Mouse (Mus musculus): ENCODE results near the gene Vps54. TPM values are rescaled to one million over a fixed set of nuclear protein-coding genes. Genes with fewer than 3 reads are reported as not detected.

Gene Vps54
- polyA plus RNA-seq, 1 experiment from 2014 or later, result 12.9 TPM

DNA sequence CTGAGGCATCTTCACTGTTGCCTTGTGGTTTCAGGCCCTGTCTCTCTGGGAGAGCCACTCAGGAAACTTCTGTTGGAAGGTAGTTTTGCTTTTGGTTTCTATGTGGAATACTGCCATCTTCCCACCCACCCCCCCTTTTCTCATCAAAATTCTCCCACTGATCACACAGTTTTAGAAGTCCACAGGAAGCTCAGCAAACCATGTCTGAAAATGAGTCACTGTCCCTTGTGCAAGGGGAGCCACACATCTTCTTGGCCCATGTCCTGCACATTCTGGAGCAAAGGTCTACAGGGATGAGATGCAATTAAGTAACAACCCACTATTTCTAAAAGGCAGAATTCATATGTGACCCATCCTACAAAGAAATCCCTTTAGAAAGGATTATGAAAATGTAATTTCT lies 14.6 kb upstream of the Vps54 start:
- no peaks in the 10 kb centered on the region for H3K36me3 ChIP-seq (replicated peaks)
- DNase-seq (ENCODE audit: low spot score), result no peak

DNA sequence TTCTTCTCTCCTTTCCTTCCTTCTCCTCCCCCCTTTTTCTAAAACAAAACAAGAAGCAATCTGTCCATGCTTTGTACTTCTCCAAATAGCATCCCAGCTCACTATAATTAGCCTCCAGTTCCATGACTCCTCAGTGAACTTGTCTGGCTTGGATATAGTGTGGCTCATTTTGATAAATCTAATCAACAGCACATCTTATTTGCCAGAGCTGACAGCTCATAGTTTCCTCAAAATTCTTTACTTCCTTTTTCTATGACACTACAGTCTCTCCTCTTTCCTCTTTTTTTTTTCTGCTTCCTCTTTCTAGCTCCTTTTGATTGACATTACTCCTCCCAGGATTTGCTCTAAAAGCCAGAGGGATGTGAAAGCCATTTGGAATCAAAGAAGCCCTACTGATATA lies 14.1 kb upstream of the Vps54 start:
- Histone ChIP-seq H3K27me3 (replicated peaks; ENCODE audit: low read depth, poor library complexity, severe bottlenecking) (no peaks in the 10 kb centered on the region), H3K4me1 (no peaks in the 10 kb centered on the region), H3K27ac (replicated peaks) (no peak overlapping the region), H3K36me3 (replicated peaks) (no peaks in the 10 kb centered on the region), H3K4me3 (no peak overlapping the region), H3K9me3 (no peaks in the 10 kb centered on the region)
- no peak for DNase-seq (ENCODE audit: low spot score)

More for the DNA sequence above, 14.6 kb upstream of the Vps54 start:
- no peak overlapping the region for H3K4me3 ChIP-seq
- no peaks in the 10 kb centered on the region for H3K9me3 ChIP-seq
- no peak overlapping the region for H3K27ac ChIP-seq (replicated peaks)
- no peaks in the 10 kb centered on the region for H3K27me3 ChIP-seq (replicated peaks; ENCODE audit: low read depth, poor library complexity, severe bottlenecking)
- no peaks in the 10 kb centered on the region for H3K4me1 ChIP-seq

DNA sequence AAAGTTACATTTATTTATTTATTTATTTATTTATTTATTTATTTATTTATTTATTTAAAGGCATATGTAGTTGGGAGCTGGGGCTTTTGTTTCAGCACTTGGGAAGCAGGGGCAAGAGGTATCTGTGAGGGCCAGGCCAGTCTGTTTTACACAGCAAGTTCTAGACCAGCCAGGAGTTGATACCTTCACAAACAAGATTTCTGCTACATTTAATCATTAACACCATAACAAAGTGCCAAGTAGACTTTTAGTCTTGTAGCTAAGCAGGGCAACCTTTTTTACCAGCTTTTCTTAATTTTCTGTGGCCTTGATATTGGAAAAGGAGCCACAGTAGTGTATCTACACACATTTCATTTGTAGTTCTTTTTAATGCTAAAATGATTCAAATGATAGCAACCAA lies 3.7 kb upstream of the Vps54 start:
- no peaks in the 10 kb centered on the region for H3K27me3 ChIP-seq (replicated peaks; ENCODE audit: low read depth, poor library complexity, severe bottlenecking)
- no peak overlapping the region for H3K27ac ChIP-seq (replicated peaks)
- H3K4me1 ChIP-seq, result peaks cover 22% of the 10 kb centered on the region
- H3K9me3 ChIP-seq, result no peaks in the 10 kb centered on the region
- H3K4me3 ChIP-seq, result no peak overlapping the region
- DNase-seq (ENCODE audit: low spot score), result no peak
- no peaks in the 10 kb centered on the region for H3K36me3 ChIP-seq (replicated peaks)

DNA sequence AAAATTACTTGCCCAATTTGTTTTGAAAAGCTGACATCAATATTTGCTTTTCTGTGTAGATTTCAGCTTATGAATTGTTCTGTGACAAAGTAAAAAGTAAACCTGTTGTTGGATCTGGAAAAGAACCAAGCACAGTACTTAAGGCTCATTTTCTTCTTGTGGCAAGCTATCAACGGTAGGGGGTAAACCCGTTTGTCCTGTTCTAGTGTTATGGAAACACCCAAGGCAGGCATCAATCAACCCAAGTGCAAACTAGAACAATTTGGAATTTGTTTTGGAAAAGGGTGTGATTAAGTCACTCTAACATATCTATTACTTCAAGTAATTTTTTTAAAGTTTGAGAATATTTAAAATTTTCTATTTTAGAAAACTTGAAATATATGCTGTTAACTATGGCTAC lies 3.3 kb upstream of the Vps54 start:
- Histone ChIP-seq H3K9me3 (no peaks in the 10 kb centered on the region), H3K27me3 (replicated peaks; ENCODE audit: low read depth, poor library complexity, severe bottlenecking) (no peaks in the 10 kb centered on the region), H3K36me3 (replicated peaks) (no peaks in the 10 kb centered on the region), H3K4me3 (no peak overlapping the region), H3K4me1 (peaks cover 26% of the 10 kb centered on the region), H3K27ac (replicated peaks) (no peak overlapping the region)
- WGBS, result 58% methylated on average over 2 of the region's 2 CpGs
- DNase-seq (ENCODE audit: low spot score), result no peak

DNA sequence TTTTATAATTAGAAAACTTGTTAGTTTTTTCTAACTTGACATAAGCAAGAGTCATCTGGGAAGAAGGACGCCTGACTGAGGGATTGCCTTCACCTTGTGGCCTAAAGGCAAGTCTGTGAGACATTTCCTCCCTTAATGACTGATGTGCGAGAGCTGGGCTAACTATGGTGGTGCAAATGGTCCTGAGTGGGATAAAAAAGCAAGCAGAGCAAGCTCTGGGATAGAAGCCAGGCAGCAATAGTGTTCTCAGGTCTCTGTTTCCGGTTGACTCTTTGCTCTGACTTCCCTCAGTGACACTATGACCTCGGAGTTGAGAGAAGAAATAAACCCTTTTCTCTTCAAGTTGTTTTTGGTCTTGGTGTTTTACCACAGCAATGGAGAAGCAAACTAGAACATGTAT lies 2.1 kb upstream of the Vps54 start:
- H3K27me3 ChIP-seq (replicated peaks; ENCODE audit: low read depth, poor library complexity, severe bottlenecking), result no peaks in the 10 kb centered on the region
- no peaks in the 10 kb centered on the region for H3K36me3 ChIP-seq (replicated peaks)
- peaks cover 23% of the 10 kb centered on the region for H3K4me1 ChIP-seq
- H3K9me3 ChIP-seq, result no peaks in the 10 kb centered on the region
- no peak overlapping the region for H3K27ac ChIP-seq (replicated peaks)
- WGBS, result 72% methylated on average over 4 of the region's 4 CpGs
- DNase-seq (ENCODE audit: low spot score), result no peak
- H3K4me3 ChIP-seq, result no peak overlapping the region

DNA sequence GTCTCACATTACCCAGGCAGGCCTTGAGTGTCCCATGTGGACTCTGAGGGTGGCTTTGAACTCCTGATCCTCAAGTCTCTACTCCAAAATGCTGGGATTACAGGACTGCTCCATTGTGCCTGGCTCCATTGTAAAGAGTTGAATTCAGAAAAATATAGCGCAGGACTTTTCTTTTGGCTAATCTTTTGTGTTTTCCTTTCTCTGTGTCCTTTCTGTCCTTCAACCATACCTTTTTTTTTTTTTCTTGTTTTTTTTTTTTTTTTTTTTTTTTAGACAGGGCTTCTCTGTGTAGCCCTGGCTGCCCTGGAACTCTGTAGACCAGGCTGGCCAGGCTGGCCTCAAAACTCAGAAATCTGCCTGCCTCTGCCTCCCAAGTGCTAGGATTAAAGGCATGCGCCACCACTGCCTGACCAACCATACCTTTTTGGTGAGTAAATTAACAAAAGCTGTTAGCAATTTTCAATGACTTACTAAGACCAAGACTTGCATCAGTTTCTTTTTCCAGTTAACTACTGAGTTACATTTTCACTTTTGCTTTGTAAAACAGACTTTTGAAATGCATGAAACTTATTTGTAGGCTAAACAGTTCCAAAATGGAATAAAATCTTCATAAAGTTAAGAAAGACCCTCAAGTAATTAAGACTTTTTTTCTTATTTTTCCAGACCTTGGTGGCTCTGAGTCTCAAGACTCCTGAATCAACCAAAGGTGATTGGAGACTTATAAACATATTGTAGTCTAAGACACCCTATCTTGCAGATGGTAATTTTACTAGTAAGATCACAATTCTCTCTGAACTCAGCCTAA lies 1.4 kb upstream of the Vps54 start:
- Histone ChIP-seq H3K27me3 (replicated peaks; ENCODE audit: low read depth, poor library complexity, severe bottlenecking) (no peaks in the 10 kb centered on the region), H3K9me3 (no peaks in the 10 kb centered on the region), H3K4me3 (peak overlapping the region; percentile 91), H3K36me3 (replicated peaks) (no peaks in the 10 kb centered on the region), H3K4me1 (peaks cover 22% of the 10 kb centered on the region), H3K27ac (replicated peaks) (peak overlapping the region; percentile 99; the same call in 1 of the 2 replicates)
- WGBS, result 92% methylated on average over 2 of the region's 2 CpGs
- no peak for DNase-seq (ENCODE audit: low spot score)

DNA sequence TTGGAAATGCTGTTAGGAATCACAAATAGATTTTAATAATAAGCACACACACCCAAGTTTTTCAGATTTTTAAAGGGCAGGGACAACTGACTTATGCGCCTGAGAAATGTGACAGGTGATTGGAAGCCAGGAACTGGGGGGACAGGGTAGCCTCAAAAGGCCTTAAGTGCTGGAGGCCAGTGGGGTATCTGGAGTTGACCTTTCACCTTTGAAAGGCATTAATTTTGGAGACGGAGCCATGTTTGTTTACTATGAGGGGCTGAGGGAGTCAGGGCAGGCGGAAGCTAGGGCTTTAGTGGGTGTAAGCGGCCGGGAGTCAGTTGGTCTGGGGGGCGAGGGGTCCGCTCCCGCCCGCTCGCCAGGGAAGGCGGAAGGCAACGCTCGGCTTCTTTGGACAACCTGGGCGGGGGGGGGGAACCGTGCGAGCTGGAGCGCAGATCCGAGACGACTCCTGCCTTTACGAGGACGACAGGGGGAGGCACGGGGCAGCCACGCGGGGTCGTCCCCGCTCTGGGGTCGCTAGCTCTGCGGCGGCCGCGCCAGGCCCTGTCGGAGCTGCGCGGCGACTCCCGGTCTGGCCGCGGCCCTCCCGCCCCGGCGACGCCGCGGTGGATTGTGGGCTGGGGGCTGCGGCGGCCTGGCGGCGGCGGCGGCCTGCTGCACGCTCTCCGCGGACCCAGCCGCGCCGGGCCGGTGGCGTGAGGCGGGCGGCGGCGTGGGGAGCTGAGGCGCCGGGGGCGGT lies 631 bp upstream of the Vps54 start:
- DNase-seq (ENCODE audit: low spot score), result no peak
- Histone ChIP-seq H3K27ac (replicated peaks) (peak overlapping the region; percentile 99), H3K27me3 (replicated peaks; ENCODE audit: low read depth, poor library complexity, severe bottlenecking) (no peaks in the 10 kb centered on the region), H3K4me3 (peak overlapping the region; percentile 91), H3K4me1 (peaks cover 22% of the 10 kb centered on the region), H3K9me3 (no peaks in the 10 kb centered on the region), H3K36me3 (replicated peaks) (no peaks in the 10 kb centered on the region)
- WGBS, result under 1% methylated on average over 65 of the region's 65 CpGs

DNA sequence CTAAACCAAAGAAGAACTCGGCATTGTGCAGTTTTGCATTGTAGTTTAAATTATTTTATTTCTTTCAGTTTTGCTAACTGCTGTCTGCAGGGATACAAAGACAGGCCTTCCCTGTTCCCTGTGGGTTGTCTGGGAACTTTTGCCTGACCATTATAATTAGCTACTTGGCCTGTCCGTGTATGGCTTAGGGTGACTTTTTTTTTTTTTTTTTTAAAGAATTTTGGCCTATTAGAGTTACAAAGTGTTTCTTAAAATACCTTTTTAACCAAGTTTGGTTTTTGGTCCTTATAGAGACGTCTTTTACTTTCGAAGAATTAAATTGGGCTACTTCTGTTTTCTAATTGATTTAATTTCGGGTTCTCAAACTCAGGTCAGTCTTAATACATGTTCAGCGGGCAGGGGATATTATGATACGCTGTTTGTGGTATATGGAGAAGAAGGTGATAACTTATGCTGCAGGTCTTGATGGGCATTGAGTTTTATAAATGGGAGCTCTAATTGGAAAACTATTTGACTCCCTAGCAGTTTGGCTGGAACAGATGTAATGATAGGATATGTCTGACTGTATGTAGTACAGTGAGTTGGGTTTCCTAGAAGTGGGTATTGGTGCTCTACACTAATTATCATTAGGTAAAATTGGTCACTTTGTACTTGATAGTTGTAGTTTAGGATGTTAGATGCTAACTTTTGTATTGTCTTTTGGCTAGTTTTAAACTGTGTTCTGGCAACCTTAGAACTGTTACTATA lies 855 bp downstream of the Vps54 start:
- peak overlapping the region; percentile 91 for H3K4me3 ChIP-seq
- no peaks in the 10 kb centered on the region for H3K27me3 ChIP-seq (replicated peaks; ENCODE audit: low read depth, poor library complexity, severe bottlenecking)
- 32% methylated on average over 7 of the region's 7 CpGs for WGBS
- H3K9me3 ChIP-seq, result no peaks in the 10 kb centered on the region
- DNase-seq (ENCODE audit: low spot score), result no peak
- H3K4me1 ChIP-seq, result peaks cover 20% of the 10 kb centered on the region
- H3K27ac ChIP-seq (replicated peaks), result peak overlapping the region; percentile 99
- H3K36me3 ChIP-seq (replicated peaks), result no peaks in the 10 kb centered on the region

DNA sequence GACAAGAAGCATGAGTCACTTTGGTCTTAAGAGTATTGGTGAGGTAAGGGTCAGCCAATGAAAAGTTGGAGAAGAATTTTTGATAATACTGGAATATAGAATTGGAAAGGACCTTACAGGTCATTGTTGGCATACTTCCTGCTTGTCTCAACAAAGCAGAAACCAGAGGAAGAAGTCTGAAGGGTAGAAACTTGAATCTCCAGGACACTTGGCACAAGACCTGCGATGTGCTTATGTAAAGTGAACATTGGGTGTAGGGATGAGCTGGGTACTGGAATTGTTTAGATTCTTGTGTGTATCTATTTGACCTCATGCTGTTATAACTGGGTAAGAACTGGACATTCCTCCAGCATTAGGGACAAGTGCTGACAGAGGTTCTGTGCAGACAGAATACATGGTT lies 2.3 kb downstream of the Vps54 start:
- H3K36me3 ChIP-seq (replicated peaks), result peaks cover 2% of the 10 kb centered on the region; the same call in 1 of the 2 replicates
- no peaks in the 10 kb centered on the region for H3K27me3 ChIP-seq (replicated peaks; ENCODE audit: low read depth, poor library complexity, severe bottlenecking)
- H3K27ac ChIP-seq (replicated peaks), result no peak overlapping the region
- WGBS, result 86% methylated on average over 1 of the region's 1 CpGs
- peaks cover 18% of the 10 kb centered on the region for H3K4me1 ChIP-seq
- no peak for DNase-seq (ENCODE audit: low spot score)
- H3K4me3 ChIP-seq, result no peak overlapping the region
- H3K9me3 ChIP-seq, result no peaks in the 10 kb centered on the region

DNA sequence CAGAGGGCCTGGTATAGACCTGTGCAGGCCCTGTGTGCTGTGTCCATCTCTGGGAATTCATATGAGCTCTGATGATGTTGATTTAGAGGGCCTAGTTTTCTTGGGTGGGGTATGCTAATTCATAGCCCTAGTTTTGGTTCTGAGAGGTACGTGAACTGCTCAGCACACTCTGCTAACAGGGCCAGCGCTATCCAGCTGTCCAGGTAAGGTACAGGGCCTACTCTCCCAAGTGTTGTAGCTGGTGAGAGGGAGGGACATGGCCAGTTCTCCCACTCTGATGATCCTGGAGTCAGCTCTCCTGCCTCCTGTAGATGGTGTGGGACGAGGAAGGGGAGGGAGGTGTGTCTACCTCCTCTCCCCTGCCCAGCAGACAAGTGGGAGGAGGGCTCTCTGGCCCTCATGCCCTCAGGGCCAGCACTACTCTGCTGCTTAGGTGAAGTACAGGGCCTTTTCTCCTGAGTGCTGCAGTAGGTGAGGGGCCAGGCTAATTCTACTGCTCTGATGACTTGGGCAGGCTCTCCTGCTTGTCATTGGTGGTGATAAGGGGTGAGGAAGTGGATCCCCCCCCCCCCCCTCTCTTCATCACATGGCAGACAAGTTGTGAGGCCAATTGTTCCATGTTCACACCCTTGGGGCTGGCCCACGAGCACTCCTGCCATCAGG lies 8.3 kb downstream of the Vps54 start:
- no peak for DNase-seq (ENCODE audit: low spot score)
- peaks cover 16% of the 10 kb centered on the region for H3K36me3 ChIP-seq (replicated peaks)
- 79% methylated on average over 4 of the region's 4 CpGs for WGBS
- no peak overlapping the region for H3K27ac ChIP-seq (replicated peaks)
- H3K4me3 ChIP-seq, result no peak overlapping the region
- no peaks in the 10 kb centered on the region for H3K9me3 ChIP-seq
- no peaks in the 10 kb centered on the region for H3K27me3 ChIP-seq (replicated peaks; ENCODE audit: low read depth, poor library complexity, severe bottlenecking)
- H3K4me1 ChIP-seq, result peaks cover 5% of the 10 kb centered on the region; the same call in 1 of the 2 replicates

DNA sequence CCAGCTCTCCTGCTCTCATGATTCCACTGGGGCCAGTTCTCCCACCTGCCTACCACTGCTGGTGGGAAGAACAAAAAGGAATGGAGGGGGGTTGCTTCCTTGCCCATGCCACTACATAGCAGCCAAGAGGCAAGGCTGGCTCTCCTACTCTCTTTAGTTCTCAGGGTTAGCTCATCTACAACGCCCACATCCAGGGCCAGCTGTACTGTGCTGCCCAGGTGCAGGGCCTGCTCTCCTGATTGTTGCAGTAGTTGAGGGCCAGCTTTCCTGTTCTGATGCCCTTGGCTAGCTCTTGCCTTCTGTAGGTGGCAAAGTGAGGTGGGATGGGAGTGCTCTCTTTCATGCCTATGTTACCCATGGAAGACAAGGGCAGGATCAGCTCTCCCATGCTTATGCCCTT lies 8.9 kb downstream of the Vps54 start:
- no peak for DNase-seq (ENCODE audit: low spot score)
- H3K9me3 ChIP-seq, result no peaks in the 10 kb centered on the region
- no peak overlapping the region for H3K27ac ChIP-seq (replicated peaks)
- 83% methylated on average over 1 of the region's 1 CpGs for WGBS
- no peak overlapping the region for H3K4me3 ChIP-seq
- H3K4me1 ChIP-seq, result peaks cover 10% of the 10 kb centered on the region; the same call in 1 of the 2 replicates
- H3K27me3 ChIP-seq (replicated peaks; ENCODE audit: low read depth, poor library complexity, severe bottlenecking), result no peaks in the 10 kb centered on the region
- peaks cover 16% of the 10 kb centered on the region for H3K36me3 ChIP-seq (replicated peaks)

DNA sequence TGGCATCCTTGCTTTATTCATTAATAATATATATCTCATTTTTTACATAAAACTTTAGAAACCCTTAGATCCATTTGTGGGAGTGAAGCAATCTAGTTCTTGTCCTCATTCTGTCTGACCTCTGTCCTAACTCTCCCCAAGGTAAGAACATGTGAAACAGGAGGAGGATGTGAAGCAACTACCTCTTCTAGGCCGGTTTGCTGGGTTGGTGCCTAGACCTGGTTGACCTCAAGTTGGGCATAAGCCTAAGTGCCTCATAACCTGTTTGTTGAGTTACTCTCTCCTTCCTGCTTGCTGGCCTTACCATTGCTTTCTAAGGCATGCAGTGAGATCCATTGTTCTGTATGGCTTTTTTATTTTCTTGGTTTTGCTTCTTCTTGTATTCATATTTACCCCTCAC lies 11.3 kb downstream of the Vps54 start:
- no peak overlapping the region for H3K4me3 ChIP-seq
- no peaks in the 10 kb centered on the region for H3K27me3 ChIP-seq (replicated peaks; ENCODE audit: low read depth, poor library complexity, severe bottlenecking)
- no peak overlapping the region for H3K27ac ChIP-seq (replicated peaks)
- H3K9me3 ChIP-seq, result no peaks in the 10 kb centered on the region
- peaks cover 16% of the 10 kb centered on the region for H3K36me3 ChIP-seq (replicated peaks)
- peaks cover 10% of the 10 kb centered on the region; the same call in 1 of the 2 replicates for H3K4me1 ChIP-seq
- 95% methylated on average over 1 of the region's 1 CpGs for WGBS
- no peak for DNase-seq (ENCODE audit: low spot score)

Data from embryonic facial prominence, embryonic 10.5 days (tissue).